Comparison of ENCODE assay signal across 8 mouse cellular contexts in the genomic region with DNA sequence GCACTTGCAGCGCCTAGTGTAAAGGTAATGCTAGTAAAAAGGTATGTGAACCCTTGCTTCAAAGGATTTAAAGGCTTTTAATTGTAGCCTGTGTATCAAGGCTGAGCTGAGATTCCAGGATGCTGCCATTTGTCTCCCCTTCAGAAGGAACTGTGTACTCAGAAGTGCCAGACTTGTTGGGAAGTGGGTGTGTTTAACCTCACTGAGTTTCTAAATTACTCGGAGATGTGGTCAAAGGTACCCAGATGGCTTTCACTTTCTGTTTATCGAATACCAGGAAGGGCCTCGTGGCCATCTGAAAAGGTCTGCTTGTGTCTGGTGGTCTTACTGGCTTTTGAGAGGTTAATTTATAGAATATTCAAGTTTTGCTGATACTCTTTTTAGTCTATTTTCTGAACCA. TPM values are rescaled to one million over a fixed set of nuclear protein-coding genes. Genes with fewer than 3 reads are reported as not detected.
DNase-seq lines count a peak whose midpoint lies in the region; ATAC-seq and TF ChIP-seq lines count a peak whose summit lies in the region.

No protein-coding gene starts in this region.

- 22% methylated on average over 4 of the region's 4 CpGs for WGBS in lung, embryonic 16.5 days
- WGBS in limb, embryonic 14.5 days: 35% methylated on average over 4 of the region's 4 CpGs

- peak overlapping the region; percentile 34 for H3K9ac ChIP-seq in lung, embryonic 16.5 days (ENCODE audit: low read length)
- no peak overlapping the region for H3K9ac ChIP-seq in limb, embryonic 14.5 days (ENCODE audit: low read depth, low read length, severe bottlenecking)

- no peaks in the 10 kb centered on the region for H3K27me3 ChIP-seq in lung, embryonic 16.5 days (ENCODE audit: control insufficient read depth, insufficient read depth, low read depth, low read length)
- H3K27me3 ChIP-seq in limb, embryonic 14.5 days (ENCODE audit: control insufficient read depth, insufficient read depth, low read length): no peaks in the 10 kb centered on the region

- no peak for TF ChIP-seq POLR2A in embryonic fibroblast, embryonic 13.5 days (IDR thresholded peaks at IDR 0.05; ENCODE audit: low read depth, low read length)
- TF ChIP-seq POLR2A in limb, embryonic 14.5 days (IDR thresholded peaks at IDR 0.05; ENCODE audit: borderline replicate concordance, extremely low read depth, insufficient read depth, insufficient read length): no peak

- H3K4me1 ChIP-seq in lung, embryonic 16.5 days (replicated peaks; ENCODE audit: control insufficient read depth, insufficient read depth, low read length): peaks cover 17% of the 10 kb centered on the region
- peaks cover 9% of the 10 kb centered on the region for H3K4me1 ChIP-seq in embryonic fibroblast, embryonic 13.5 days (ENCODE audit: control insufficient read depth, insufficient read depth, low read length)
- peaks cover 9% of the 10 kb centered on the region for H3K4me1 ChIP-seq in limb, embryonic 14.5 days (ENCODE audit: control insufficient read depth, insufficient read depth, low read length)

- peak overlapping the region; percentile 90 for H3K4me3 ChIP-seq in lung, embryonic 16.5 days (ENCODE audit: low read length)
- H3K4me3 ChIP-seq in embryonic fibroblast, embryonic 13.5 days (ENCODE audit: insufficient read depth, low read length): peak overlapping the region; percentile 71
- peak overlapping the region; percentile 82; the same call in 1 of the 2 replicates for H3K4me3 ChIP-seq in limb, embryonic 14.5 days (replicated peaks; ENCODE audit: low read length)

- no peak for ATAC-seq in lung, embryonic 16.5 days (ENCODE audit: low read depth)
- ATAC-seq in limb, embryonic 14.5 days (ENCODE audit: low FRiP score, low read depth): no peak
- peak; percentile 42; the same call in 1 of the 2 replicates for ATAC-seq in neutrophil, adult 5-6 weeks (ENCODE audit: extremely low read depth, insufficient number of reproducible peaks, low FRiP score, poor library complexity, severe bottlenecking)

- no peak for TF ChIP-seq CTCF in embryonic fibroblast, embryonic 13.5 days (IDR thresholded peaks at IDR 0.05; ENCODE audit: borderline replicate concordance, insufficient read depth, low read length)

- H3K9me3 ChIP-seq in lung, embryonic 16.5 days (ENCODE audit: control insufficient read depth, low read length): no peaks in the 10 kb centered on the region
- H3K9me3 ChIP-seq in limb, embryonic 14.5 days (ENCODE audit: control insufficient read depth, low read length): no peaks in the 10 kb centered on the region

- H3K4me2 ChIP-seq in lung, embryonic 16.5 days (ENCODE audit: low read depth, low read length): peak overlapping the region; percentile 100
- peak overlapping the region; percentile 99 for H3K4me2 ChIP-seq in limb, embryonic 14.5 days (replicated peaks; ENCODE audit: low read depth, low read length, severe bottlenecking)

- no peaks in the 10 kb centered on the region for H3K36me3 ChIP-seq in lung, embryonic 16.5 days (ENCODE audit: control insufficient read depth, insufficient read depth, low read length)
- no peaks in the 10 kb centered on the region for H3K36me3 ChIP-seq in limb, embryonic 14.5 days (ENCODE audit: control insufficient read depth, insufficient read depth, low read length)

- H3K27ac ChIP-seq in lung, embryonic 16.5 days (ENCODE audit: low read length): no peak overlapping the region
- no peak overlapping the region for H3K27ac ChIP-seq in embryonic fibroblast, embryonic 13.5 days (ENCODE audit: insufficient read depth, low read length)
- H3K27ac ChIP-seq in limb, embryonic 14.5 days (replicated peaks; ENCODE audit: low read depth, low read length): no peak overlapping the region

- DNase-seq in lung, adult 18-20 months: no peak
- no peak for DNase-seq in limb, embryonic 14.5 days (ENCODE audit: low spot score)
- no peak for DNase-seq in right cerebral cortex, postnatal 10 days (ENCODE audit: low spot score in 2 of 2)
- DNase-seq in thymus, adult 18-20 months: no peak
- no peak for DNase-seq in yolk sac, embryonic 10.5 days (ENCODE audit: low spot score)

RNA-seq across cellular contexts. Expression of gene Rnf19b, which starts 1.9 kb away (rescaled TPM):
- polyA plus RNA-seq in lung, embryonic 16.5 days (2015; fragmentation: Nextera tagmentation; extraction: Ambion mirVana): 7.1 TPM in 2 replicates
- 49.7 and 62.6 TPM in 2 replicates for polyA plus RNA-seq in embryonic fibroblast, embryonic 13.5 days (2011; ENCODE audit: insufficient read length, low read depth, missing spikeins)
- 28.1 and 29.1 TPM in 2 replicates for polyA plus RNA-seq in limb, embryonic 14.5 days (2012; rRNA removed)
- polyA plus RNA-seq in limb, embryonic 14.5 days (2014; fragmentation: Nextera tagmentation; extraction: Ambion mirVana): 9.9 and 10.0 TPM in 2 replicates
- 196 and 238 TPM in 2 replicates for total RNA-seq in neutrophil, adult 5-6 weeks (2017)

RNA-seq across cellular contexts. Expression of gene Tmem54, which starts 45.4 kb away (rescaled TPM):
- 16.3 and 17.7 TPM in 2 replicates for polyA plus RNA-seq in lung, embryonic 16.5 days (2015; fragmentation: Nextera tagmentation; extraction: Ambion mirVana)
- polyA plus RNA-seq in embryonic fibroblast, embryonic 13.5 days (2011; ENCODE audit: insufficient read length, low read depth, missing spikeins): not detected in 2 replicates
- 8.8 and 9.9 TPM in 2 replicates for polyA plus RNA-seq in limb, embryonic 14.5 days (2012; rRNA removed)
- 11.1 and 13.3 TPM in 2 replicates for polyA plus RNA-seq in limb, embryonic 14.5 days (2014; fragmentation: Nextera tagmentation; extraction: Ambion mirVana)
- not detected in 2 replicates for total RNA-seq in neutrophil, adult 5-6 weeks (2017)
